Mouse (Mus musculus) cortical plate, adult 2 months (tissue): ENCODE measurements around the gene 4930519P11Rik.
A peak's percentile ranks its signal among the peaks of the same experiment; 100 is the strongest.

ENCODE experiments used
- CTCF ChIP-seq: fragments of 200-500 bp; IDR thresholded peaks from 2 replicates; pipeline ENCODE4 v1.5.1; 2011; ENCODE audit warnings: mild to moderate bottlenecking, control low read depth, low read length; ENCODE audit not compliant: insufficient read depth; ENCODE audit errors: extremely low read depth
- POLR2A ChIP-seq: fragments of 200-500 bp; IDR thresholded peaks from 2 replicates; pipeline ENCODE4 v1.6.1; 2011; ENCODE audit warnings: mild to moderate bottlenecking, low read length, control low read depth; ENCODE audit not compliant: insufficient read depth; ENCODE audit errors: extremely low read depth

- TF ChIP-seq CTCF = peak; percentile 48
- peak; percentile 49 for TF ChIP-seq POLR2A
These were observed at the start of gene 4930519P11Rik, which contains the start of gene Zfp341 for GRCm38 (mm10) chr2:154613118-154614115.
